Mouse (Mus musculus): ENCODE measurements at regions not wholly inside any gene's neighbourhood (a gene's known extent, or its start where the extent isn't known, plus 50 kb on each side); places are given as distances from the start of the nearest gene placed in this dataset.

DNA sequence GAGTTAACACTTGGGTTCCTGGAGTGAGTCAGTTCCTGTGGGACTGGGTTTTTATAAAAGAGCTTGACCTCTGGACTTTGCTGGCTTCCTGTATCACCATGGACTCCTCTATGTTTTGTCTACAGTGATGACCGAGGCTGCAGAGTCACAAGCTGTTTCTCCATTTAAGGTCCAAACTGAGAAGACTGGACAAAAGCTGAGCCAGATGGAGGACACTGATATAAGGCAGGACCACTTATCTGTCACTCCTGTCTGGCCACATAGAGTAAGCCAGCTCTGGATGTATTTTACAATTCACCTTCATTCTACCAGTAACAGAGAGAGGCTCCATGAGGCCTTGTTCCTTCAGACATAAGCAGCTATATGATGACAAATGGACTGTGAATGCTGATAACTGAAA is 202.7 kb downstream of the Pik3r1 start:
- no peak for DNase-seq (ENCODE audit: low spot score in 2 of 2)

DNA sequence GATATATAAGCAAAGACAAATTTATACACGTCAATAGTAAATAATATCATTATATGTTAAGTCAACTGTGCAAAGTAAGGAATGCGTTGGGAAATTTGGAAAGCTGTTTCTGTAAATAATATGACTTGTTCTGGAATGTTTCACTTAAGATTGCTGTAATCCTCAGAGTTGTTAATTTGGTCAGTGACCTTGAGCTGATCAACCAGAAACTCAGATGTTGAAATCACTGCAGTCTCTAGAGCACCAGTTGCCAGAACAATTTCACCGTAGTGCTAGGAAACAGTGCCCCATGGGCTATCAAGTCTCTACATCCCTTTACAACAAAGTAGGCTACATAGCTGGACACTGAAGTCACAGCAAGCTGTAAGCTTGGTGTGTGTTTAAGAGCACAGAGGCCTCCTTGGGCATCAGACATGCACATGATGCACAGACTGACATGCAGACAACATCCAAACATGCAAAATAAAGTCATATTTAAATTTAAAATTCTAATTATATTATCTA is 212.6 kb downstream of the Pik3r1 start:
- DNase-seq (ENCODE audit: low spot score in 2 of 2), result no peak

DNA sequence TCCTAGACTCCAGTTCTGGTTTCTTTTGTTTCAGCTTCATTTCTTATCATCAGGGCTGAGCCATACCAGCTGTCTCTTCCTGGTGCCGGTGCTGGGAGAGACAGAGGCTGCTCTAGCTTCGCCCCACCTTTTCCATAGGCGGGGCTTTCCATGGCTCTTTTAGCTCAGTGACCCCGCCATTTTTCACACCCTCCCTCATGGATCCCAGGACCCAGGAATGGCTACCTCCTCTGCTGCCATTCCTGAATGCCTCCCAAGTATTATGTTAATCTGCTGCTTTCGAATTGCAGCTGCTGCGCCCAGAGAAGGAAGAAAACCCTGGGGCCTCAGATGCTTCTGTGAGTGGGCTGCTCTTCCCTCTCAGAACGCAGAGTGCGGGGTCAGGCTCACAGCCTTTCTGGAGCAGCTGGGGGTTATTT is 214.9 kb downstream of the Pik3r1 start:
- DNase-seq (ENCODE audit: low spot score in 2 of 2), result no peak

DNA sequence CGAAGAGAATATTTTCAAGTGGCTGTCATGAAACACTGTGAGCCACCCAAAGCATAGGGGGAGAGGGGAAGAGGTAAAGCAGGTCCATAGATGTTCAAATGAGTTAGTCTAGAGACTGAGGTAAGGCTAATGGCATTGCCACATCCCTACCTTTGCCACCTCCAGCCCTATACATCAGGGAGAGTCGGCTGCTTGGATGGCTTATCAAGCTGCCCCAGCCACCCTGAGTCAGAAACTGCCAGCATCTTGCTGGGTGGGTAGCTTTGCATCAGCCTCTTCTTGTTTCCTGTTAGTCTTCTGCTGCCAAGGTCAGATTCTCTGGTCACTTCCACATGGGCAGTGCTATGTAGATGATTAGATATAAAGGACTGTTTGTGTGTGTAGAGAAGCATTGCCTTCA is 215.6 kb downstream of the Pik3r1 start:
- peak; percentile 51 to 59 for DNase-seq (ENCODE audit: low spot score in 2 of 2)

DNA sequence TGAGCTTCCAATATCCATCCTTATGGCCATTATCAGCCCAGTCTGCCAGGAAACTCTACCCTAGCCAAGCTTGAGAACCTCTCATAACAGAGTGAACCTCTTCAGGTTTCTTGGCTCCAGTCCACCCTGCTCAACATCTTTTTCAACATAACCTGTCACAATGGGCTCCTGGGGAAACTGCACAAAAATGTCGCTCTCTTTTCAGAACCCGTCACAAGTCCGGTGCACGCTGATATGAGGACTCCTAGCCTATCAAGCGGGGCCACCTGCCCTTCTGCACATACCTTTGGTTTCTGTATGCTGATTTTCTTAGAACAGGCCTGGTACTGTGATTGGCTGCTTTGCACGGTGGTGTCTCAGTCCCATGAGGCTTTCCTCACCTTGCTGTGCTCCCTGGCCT is 216.9 kb downstream of the Pik3r1 start:
- peak; percentile 47 to 57 for DNase-seq (ENCODE audit: low spot score in 2 of 2)

- DNase-seq (ENCODE audit: low spot score in 2 of 2), result no peak
These were observed 217.5 kb downstream of the Pik3r1 start for GRCm38 (mm10) chr13:101550526-101550925.

DNA sequence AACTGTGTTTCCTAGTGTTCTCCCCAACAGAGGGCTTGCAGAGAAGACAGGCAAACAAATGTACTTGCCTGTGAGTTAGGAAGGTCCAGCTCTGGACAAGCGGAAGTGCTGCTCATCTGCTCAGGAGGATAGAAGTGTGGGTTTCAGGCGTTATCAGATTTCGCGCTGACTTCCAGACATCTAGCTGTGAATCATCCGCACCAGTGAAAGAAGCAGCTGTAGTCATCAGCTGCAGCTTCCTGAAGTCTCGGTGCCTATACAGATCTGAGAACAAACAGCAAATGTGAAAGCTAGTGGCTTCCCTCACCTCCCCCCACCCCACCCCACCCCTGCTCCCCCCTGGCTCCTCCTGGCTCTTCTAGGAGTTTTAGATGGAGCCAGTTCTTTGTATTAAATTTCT is 220.1 kb downstream of the Pik3r1 start:
- no peak for DNase-seq (ENCODE audit: low spot score in 2 of 2)

GRCm38 (mm10) chr13:101547365-101547764 is 220.7 kb downstream of the Pik3r1 start:
- no peak for DNase-seq (ENCODE audit: low spot score in 2 of 2)

GRCm38 (mm10) chr13:101545344-101546181 is 222.5 kb downstream of the Pik3r1 start:
- DNase-seq (ENCODE audit: low spot score in 2 of 2), result peak; percentile 57 to 65

- no peak for DNase-seq (ENCODE audit: low spot score in 2 of 2)
These were observed 227.4 kb downstream of the Pik3r1 start for GRCm38 (mm10) chr13:101540391-101541191.

GRCm38 (mm10) chr13:101538110-101538509 is 229.9 kb downstream of the Pik3r1 start:
- DNase-seq (ENCODE audit: low spot score in 2 of 2), result no peak

- DNase-seq (ENCODE audit: low spot score in 2 of 2), result no peak
These were observed 232.0 kb downstream of the Pik3r1 start for GRCm38 (mm10) chr13:101536019-101536418.

DNA sequence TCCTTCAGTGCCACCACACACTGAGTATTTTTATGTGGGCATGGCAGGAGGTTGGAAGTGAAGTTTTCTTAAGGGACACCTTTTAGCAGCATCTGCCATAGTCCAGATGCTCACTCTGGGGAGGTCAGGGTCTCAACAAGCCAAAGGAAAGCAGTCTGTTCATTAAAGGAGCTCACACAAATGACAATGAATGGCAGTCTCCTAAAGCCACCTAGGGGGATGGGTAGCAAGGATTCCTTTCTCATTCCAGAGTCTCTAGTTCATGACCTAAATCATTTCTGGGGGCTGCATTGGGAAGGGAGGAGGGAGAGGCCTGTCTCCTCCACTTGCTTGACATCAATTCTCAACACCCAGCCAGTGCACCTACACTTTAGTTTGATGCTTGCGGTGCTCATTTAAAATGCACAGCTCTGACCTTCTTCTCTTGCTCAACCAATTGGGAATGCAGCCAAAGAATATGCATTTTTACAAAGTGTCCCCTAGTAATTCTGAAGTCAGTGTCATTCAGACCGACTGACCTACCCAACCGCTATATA is 232.6 kb downstream of the Pik3r1 start:
- no peak for DNase-seq (ENCODE audit: low spot score in 2 of 2)

DNA sequence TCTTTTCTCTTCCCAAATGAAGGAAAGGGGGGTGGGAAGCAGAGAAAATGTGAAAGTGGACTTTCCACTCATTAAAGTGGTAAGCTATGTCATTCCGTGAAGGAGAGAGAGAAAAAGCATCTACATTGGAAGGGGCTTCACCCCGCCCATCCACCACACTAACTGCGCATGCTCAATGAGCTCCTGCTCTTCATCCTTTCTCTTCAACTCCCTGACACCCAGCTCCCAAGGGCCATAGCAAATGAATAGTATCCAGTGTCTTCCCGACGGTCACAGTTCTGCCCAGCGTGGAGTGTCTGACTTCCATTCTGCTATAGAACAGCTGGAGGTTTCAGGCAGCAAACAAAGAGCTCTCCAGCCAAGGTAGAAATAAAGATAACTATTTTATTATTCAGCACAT is 233.5 kb downstream of the Pik3r1 start:
- no peak for DNase-seq (ENCODE audit: low spot score in 2 of 2)

DNA sequence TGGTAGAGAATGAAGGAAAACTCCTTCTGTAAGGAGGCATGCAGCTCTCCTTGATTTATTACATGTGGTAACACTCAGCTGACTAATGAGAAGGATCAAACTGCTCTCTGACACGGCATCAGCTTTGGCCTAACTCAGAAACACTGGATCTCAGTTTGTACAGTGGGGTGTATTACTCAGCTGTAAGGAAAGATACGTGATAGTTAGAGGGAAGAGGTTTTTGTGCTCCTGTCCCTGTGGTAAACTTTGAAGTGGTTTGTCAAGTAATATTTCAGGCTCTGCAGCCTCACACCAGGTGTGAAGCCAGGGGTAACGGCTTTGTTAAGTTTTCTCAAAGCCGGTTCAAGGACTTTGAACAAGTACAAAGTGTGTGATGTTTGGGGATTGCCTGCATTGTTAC is 235.1 kb downstream of the Pik3r1 start:
- DNase-seq (ENCODE audit: low spot score in 2 of 2), result no peak

GRCm38 (mm10) chr13:101527691-101528090 is 240.3 kb downstream of the Pik3r1 start:
- DNase-seq (ENCODE audit: low spot score in 2 of 2), result no peak

GRCm38 (mm10) chr13:101524781-101525180 is 243.2 kb downstream of the Pik3r1 start:
- no peak for DNase-seq (ENCODE audit: low spot score in 2 of 2)

DNA sequence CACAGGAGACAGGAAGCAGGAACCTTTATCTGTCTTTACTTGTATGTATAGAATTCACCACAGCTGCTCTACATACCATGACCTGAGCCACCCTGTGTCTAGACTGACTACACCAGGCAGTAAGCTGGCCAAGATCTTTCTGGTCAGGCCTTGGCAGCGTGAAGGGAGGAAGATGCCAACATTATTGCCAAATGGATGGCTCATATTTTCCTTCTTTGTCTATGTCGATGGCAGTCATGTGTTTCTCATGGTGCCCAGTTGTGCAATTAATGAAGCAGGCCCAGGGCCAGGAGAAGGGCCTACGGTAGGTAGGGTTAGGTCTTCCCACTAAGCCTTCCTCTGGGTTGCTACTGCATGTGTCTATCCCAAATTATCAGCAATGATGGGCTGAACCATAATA is 243.8 kb downstream of the Pik3r1 start:
- no peak for DNase-seq (ENCODE audit: low spot score in 2 of 2)

GRCm38 (mm10) chr13:101523492-101523891 is 244.5 kb downstream of the Pik3r1 start:
- no peak for DNase-seq (ENCODE audit: low spot score in 2 of 2)

DNA sequence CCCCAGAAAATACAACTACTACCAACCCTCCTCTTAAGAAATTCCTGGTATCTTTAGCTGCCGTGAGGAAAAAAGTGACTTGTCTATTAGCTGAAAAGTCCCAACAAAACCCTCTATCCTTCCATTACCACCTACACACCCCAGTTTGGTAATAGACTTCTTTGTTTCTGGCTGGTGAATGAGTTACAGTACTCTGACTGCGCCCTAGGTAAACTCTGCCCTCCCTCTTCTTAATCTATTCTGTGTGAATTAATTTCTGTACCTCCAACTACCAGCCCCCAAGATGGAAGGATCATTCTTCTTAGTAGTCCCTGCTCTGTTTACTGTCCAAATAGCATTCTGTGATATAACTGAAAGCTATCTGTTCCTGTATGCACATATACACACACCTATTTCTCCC is 245.4 kb downstream of the Pik3r1 start:
- no peak for DNase-seq (ENCODE audit: low spot score in 2 of 2)

- no peak for DNase-seq (ENCODE audit: low spot score in 2 of 2)
These were observed 254.7 kb downstream of the Pik3r1 start for GRCm38 (mm10) chr13:101513354-101513753.

DNA sequence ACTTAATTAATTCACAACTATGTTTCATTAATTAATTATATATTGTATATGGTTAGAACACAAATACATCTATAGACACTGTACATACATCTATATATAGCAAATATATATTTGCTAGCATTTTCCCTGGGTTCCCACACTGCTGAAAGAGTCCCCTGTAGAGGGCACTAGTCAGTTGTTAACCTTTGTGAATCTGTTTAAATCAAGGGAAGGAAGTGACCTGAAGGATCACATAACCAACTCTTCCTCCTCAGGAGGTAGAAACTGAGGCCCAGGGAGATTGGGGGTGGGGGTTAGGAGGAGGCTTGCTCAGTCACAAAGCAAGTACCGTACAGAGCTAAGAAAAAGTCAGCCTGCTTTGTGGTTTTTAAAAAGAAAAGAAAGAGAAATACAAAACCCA is 258.1 kb downstream of the Pik3r1 start:
- DNase-seq (ENCODE audit: low spot score in 2 of 2), result peak in 1 of 2 experiments; percentile 31

Measured in spleen, postnatal 14 days (tissue).